Mouse (Mus musculus) adrenal gland, adult (tissue): ENCODE data around the gene Hyal3.
A peak's percentile ranks its signal among the peaks of the same experiment; 100 is the strongest.
"Not testable (repeated sequence)": the region's sequence is repeated elsewhere in the genome, so short reads cannot be mapped to it uniquely, and the experiment has no call there.

Source experiments
- DNase-seq, 2 experiments: peaks; one replicate each; pipeline ENCODE4 v3.0.0; 2022 to 2023; ENCODE audit warnings: low spot score in 1 of 2; ENCODE audit not compliant: inconsistent age in 2 of 2

Hyal3 gene

DNA sequence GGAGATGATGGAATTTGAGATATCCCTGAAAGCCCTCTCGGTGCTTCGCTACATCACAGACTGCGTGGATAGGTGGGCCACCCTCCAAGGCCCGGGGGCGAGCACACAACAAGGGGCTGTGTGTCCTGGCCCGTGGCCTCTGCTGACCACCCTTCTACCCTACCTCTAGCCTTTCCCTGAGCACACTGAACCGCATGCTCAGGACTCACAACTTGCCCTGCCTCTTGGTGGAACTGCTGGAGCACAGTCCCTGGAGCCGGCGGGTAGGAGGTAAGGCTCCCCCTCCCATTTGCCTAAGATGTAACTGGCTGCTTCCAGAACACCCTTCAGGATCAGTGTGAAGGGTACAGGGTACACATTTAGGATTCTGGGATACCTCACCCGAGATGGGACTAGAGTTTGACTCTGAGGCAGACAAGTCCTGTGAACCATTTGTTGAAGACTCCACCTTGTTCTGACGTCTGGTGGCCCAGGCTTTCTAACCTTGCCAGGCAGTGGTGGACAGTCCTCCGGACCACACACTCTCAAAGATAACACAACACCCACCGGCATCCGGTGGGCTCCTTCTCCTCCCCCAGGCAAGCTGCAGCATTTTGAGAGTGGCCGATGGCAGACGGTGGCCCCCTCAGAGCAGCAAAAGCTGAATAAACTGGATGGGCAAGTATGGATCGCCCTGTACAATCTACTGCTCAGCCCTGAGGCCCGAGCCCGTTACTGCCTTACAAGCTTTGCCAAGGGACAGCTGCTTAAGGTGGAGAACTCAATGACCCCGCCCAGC lies 31.1 kb upstream of the Hyal3 start:
- peak in 1 of 2 experiments; percentile 27 for DNase-seq

DNA sequence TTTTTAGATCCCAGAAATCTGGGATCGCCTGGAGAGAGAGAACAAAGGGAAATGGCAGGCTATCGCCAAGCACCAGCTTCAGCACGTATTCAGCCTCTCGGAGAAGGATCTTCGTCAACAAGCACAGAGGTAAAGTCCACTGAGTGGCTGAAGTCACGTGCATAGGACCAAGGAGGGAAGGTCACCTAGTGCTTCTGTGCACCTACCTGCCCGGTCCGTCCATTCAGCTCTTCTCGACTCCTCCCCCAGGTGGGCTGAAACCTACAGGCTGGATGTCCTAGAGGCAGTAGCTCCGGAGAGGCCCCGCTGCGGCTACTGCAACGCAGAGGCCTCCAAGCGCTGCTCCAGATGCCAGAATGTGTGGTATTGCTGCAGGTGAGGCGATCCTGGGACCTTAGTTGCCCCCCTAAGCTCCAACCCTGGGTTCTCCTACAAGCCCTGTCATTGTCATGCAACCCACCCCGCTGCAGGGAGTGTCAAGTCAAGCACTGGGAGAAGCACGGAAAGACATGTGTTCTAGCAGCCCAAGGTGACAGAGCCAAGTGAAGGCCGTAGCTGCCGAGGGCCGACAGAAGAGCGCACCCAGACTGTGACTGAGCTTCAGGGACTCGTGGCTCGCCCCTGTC lies 30.0 kb upstream of the Hyal3 start:
- peak in 1 of 2 experiments; percentile 47 for DNase-seq

DNA sequence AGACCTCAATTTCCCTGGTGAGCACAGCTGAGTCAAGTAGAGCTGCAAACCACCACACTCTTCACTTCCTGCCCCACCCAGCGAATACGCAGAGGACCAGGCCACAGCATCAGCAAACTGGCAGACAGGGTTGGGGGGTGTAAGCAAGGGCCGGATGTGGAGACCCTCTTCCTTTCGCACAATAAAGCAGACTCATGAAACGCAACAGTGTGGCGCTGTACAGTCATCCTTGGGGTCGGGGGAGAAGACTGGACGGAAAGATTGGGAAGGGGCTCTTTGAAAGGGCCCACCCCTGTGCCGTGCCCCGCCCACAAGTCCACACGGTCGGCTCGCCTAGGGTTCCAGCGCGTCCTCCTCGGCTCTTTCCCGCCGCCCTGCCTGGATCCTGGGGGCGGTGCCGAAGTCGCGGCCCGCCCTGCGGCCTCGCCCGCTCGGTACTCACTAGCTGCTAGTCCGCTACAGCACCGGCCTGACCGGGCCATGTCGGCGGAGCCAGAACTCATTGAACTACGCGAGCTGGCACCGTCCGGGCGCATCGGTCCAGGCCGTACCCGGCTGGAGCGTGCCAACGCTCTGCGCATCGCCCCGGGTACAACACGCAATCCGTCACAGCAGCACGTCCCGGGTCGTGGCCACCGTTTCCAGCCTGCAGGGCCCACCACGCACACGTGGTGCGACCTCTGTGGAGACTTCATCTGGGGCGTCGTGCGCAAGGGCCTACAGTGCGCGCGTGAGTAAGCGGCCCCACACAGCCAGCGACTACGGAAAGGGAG lies 29.3 kb upstream of the Hyal3 start, which contains the start of gene Rassf1:
Rassf1 (plus strand) TSS at position 439 of the 773 bp plus-strand sequence.
- DNase-seq = peak; percentile 82 to 88

DNA sequence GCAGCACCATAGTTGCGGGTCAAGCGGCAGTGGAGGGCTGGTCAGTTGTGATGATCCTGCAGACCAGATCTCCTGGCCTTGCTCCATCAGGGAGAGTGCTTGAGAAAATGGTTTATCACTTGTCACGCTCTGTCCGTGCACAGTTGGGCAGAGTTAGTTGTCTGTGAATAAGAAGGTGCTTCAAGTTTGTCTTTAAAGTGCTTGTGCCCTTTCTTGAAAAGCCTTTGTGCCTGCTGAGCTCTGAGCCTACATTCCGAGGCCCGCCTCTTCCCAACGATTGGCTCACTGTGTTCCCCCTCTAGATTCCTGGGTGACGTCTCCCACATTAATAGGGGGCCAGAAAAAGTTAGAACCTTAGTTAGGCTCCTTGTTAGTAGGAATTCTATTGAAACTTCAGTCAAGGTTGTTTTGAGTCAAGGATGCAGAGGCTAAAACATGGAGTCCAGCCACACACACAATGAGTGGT lies 28.7 kb upstream of the Hyal3 start:
- DNase-seq = no peak

DNA sequence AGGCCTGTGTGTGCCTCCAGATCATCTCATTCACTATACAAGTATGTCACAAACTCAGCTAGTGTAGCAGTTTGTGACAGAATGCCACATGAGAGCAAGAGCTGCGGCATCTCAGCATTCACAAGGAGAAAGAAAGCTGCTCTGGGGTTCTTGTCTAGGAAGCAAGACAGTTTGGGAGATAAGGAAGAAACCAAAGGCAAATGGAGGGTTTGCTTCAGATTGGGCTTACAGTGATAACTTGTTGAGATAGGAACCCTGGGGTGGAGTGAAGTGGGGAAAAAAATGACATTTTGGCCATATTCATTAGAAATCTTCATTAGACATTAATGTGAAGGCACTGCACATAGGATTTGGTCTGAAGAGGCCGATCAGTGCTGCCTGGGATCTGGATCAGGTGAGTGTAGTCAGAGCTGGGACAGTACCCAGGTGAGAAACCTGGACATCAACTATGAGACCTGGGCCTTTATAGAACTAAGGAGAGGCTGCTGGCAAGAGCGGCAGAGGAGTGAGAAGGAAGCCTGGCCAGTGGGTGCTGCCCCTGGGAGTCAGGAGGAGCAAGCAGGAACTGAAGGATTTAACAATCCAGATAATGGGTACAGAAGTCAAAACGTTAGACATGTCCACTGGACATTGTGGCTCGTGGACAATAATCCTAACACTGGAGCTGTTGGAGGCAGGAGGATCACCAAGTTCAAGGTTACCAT lies 27.8 kb upstream of the Hyal3 start:
- no peak for DNase-seq

DNA sequence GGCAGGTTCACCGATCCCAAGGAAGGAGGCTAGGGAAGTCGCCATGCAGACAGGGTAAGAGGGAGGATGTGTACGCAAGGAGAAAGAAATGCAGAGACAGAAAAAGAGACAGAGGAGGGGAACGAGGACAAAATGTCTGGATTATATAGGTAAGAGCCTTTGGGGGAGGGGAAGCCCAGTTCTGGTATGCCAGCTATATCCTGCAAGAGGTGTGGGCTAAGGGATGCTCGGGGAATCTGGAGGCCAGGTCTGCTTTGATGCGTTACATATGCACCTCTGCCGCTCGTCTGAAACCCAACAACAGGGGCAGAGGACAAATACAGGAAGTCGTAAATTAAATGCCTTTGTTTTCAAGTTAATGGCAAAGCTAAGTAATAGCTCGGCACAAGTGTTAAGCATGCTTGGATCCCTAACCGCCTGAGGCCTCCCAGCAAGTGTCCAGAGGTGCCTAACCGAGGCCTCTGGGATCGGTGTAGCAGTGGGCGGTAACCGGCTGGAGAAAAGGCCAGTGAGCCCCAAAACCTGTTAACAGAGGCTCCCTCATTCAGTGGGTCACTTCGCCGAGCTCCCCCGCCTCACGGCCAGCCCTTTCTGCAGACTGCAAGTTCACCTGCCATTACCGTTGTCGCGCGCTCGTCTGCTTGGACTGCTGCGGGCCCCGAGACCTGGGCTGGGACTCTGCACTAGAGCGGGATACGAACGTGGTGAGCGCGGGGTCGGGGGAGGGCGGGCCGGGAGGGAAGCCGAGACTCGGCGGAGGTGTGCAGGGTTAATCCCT lies 26.9 kb upstream of the Hyal3 start:
- peak; percentile 71 to 86 for DNase-seq

DNA sequence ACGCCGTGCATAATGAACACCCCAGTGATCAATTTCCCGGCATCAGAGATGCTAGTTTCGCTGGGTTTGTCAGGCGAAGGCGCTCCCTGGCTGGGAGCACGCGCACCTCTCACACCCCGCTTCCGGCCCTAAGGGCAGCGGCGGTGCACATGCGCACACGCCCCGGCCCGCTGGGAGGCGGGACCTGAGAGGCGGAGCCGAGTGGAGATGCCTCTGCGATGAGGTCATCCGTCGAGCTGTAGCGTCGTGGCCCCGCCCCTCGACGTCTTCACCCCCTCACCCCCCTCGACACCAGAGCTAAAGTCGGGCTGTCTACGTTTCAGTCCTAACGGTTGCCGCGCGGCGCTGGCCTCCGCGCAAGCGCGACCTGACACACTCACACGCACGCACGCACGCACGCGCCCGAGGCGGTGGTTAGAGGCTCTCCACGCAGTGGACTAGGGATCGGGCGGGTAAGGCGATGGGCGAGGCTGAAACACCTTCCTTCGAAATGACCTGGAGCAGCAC lies 26.2 kb upstream of the Hyal3 start:
- peak; percentile 97 to 98 for DNase-seq

DNA sequence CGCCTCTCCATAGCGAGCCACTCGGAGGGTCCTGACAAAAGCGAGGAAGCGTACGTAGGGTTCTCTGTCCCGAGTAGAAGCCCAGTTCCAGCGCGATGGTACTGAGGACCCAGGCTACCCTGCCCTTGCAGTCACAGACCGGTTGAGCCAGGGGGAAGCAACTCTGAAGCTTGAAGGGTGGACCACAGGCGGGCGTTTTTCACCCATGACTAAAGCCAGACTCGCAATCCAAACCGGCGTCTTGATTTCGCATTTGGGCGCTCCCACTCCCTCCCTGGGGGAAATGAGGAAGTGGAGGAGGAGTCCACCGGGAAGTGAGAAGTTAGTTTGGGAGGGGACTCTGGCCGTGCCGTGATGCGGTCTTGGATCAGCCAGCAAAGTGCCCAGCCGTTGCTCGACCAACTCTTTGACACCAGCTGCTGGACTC lies 25.6 kb upstream of the Hyal3 start:
- DNase-seq = peak; percentile 74 to 90

DNA sequence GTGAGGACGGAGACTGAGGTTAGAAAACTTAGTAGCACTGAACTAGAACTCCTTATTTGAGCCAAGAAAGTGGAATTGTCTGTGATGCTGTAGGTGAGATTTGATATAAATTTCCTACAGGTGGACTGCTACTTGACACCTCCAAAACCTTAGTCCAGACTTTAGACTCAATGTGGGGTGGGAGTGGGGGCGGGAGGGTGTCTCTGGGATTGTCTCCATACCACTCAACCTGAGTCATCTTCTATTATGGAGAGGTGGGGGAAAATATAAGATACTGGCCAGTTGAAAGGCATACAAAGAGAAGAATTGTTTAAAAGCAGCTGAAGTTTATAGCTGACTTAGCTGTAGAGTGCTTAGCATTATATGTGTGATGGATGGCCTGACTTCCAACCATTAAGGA lies 24.9 kb upstream of the Hyal3 start:
- DNase-seq = no peak

DNA sequence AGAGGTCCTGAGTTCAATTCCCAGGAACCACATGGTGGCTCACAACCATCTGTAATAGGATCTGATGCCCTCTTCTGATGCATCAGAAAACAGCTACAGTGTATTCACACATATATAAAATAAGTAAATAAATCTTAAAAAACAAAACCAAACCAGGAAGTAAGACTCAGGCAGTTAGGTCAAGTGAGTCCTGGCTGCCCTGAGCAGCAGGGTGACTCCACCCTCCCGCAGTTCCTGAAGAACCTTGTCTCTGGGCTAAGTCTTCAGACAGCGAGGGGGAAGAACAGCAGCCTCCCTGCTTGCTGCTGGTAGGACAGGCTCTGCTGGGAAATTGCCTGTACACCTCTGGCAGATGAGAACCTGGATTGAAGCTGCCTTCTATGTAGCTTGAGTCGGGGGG lies 24.3 kb upstream of the Hyal3 start:
- no peak for DNase-seq

DNA sequence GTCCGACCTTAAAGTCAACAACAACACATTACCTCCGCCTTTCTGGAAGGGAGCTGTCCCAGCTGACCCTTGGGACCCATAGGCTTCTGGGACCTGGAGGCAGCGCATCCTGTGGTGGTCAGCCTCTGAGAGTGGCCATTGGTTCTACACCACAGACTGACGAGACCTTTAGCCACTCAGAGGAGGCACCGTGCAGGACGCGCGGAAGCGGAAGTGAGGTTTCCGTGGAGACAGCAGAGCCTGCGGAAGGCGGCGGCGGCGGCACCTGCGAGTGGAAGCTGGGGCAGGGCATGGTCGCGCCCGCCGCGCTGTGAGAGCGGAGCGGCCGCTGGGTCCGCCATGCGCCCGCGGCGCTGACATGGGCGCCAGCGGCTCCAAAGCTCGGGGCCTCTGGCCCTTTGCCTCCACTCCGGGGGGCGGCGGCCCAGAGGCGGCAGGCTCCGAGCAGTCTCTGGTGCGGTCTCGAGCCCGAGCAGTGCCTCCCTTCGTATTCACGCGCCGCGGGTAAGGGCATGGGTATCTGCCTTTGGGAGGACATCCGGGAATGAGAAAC lies 17.5 kb upstream of the Hyal3 start, which contains the start of gene Tusc2:
Tusc2 (plus strand) TSS at position 227 of the 553 bp plus-strand sequence.
- peak; percentile 96 to 98 for DNase-seq

DNA sequence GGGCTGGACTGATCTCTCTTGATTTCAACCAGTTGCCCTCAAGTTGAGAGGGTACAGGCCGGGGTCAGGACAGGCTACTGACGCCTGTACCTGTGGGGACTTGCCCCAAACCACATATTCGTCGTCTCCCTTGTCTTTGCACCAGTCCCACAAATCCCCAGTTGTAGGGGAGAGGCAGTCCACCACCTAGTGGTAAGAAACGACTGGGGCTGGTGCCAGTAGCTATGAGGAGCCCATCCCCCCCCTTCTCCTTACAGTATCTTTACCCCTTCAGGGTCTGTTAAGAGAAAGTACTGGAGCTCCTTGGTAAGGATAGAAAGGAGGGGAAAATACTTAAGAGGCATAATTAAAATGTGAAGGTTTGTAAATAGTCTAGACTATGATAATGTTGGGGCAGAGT lies 15.1 kb upstream of the Hyal3 start:
- DNase-seq = not testable (repeated sequence)

DNA sequence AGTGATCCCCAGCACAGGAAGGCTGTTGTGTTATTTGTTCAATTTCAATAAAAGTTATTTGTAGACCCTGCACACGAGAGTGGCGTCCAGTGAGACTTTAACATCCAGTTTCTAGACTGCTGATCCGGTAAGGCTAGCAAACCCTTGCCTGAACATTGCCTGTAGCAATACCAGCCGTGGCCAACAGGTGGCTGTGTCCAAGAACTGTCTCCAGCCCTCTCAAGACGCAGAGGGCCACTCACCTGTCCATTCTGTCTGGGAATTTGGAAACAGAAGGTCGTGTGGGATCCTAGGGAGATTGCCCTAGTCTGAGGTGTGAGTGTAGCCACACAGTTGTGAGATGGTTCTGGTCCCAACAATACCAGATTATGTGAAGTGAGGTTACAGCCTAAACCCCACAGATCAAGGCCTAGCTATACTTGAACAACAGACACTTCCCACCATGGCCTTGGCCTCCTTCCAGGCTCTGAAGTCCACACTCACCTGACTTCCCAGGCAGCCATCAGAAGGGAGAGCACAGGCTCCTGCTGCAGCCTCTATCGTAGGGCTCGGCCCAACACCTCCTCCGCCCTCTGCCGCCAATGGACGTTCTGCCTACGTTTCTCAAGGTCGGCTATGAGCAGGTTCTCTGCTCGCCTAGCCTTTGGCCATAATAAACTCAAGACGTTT lies 14.4 kb upstream of the Hyal3 start:
- DNase-seq = peak; percentile 84 to 95

DNA sequence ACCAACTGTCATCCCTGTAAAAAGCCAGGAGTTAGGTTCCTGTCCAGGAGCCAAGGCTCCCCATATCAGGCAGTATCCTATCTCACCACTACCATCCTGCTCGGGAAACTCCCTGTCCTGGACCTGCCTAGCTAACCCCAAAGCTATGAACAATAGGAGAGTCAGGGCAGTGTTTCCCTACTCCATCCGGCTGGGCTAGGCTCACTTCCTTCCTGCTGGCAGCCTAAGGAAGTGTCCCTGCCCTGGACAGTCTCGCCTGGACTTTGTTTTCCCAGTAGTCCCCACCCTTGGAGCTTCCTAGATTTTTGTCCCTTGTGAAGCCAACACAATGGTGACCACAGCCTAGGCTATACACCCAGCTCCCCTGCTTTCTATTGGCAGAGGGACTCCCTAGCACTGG lies 13.8 kb upstream of the Hyal3 start:
- peak; percentile 66 to 76 for DNase-seq

DNA sequence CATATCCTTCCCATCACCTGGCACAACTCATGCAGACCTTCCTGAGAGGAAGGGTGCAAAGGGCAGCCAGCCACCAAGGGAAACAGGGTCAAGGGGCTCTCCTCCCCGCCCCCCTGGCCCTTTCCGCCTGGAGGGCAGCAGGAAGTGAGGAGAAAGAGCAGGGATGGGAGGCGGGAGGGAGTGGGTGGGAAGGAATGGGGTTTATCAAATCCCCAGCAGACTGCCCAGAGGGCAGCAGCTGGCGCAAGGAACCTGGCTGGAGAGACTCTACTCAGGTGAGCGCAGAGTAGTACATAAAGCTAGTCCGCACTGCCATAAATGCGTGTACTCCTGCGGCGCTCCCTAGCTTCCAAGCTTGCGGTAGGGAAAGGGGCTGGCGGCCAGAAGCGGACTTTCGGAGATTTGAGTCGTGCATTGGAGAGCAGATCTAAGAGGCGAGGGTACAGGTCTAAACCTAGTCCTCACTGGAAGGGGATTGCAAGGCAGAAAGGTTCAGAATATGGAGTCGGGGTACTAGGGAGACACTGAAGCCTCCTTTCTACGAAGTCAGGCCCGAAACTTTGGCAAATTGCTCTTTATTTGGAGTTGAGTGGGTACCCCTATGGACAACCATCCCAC lies 12.8 kb upstream of the Hyal3 start, which contains the start of gene Hyal2:
Hyal2 (plus strand) TSS at position 244 of the 618 bp plus-strand sequence.
- peak; percentile 76 to 83 for DNase-seq

DNA sequence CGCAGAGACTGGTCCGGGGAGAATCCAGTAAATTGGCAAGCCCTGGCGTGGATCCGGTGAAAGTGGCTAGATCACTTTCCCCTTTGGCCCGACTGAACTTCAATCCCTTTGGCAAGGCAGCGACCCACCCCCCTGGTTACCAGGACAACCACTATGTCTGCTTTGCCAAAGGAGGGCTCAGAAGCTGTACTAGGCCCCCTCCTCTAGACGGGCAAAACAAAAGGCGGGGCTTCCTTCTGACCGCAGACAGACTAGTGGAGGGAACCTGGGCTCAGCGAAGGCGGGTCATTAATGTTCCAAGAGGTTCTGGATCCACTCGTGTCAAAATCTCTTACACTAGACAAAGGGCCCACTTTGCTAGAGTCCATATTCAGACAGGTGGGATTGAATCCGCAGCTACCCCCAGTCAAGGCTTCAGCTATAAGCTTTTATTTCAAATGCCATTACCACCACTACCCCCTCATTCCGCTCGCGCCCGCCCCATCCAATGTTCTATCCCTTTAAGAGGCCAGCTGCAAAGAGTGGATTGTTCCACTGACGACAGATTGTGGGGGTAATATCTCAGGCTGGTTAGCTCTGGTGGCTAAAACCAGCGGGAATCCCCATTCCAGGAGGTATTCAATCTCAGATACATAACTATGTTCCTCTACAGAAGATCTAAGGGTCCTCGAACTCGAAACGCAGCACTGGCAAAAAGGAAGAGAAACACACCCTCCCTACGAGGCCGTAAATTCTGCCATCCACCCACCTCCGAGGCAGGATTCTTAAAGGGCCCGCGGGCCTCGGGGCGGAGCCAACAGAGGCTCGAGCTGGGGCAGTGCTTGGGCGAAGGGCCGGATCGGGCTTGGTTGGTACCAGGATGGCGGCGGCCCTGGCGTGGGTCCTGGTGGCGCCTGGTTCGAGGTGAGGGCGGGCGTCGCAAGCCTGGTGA lies 12.0 kb upstream of the Hyal3 start:
- DNase-seq = peak; percentile 89 to 96

DNA sequence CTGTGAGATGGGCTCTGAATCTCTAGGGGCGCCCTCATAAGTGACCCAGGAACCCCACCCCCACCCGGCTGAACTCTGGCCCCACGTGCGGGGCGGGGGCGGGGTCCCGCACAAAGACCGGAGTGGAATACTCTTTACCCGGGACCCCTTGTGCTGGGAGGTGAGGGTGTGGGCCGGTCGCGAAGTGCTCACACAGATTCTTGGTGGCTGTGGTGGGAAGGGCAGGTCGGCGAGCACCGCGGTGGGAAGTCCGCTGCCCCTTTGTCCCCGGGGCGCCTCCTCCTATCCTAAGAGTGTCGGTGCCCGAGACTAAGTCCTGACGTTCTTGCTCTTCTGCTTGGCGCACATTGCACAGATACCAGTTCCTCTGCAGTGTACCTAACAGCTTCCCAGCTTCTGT lies 11.3 kb upstream of the Hyal3 start:
- no peak for DNase-seq
